Mouse (Mus musculus) lung, adult 2 months (tissue): Measurements from ENCODE around the gene N4bp2l2. TPM values are rescaled to one million over a fixed set of nuclear protein-coding genes. Genes with fewer than 3 reads are reported as not detected.

Source experiments
- DNase-seq: peaks from one replicate; pipeline ENCODE4 v3.0.0; 2022
- H3K4me1 ChIP-seq: fragments of 200-500 bp; 2 replicates; pipeline ENCODE4 v1.6.1; 2011; ENCODE audit warnings: low read length; ENCODE audit not compliant: control insufficient read depth, insufficient read depth
- H3K4me3 ChIP-seq: fragments of 200-500 bp; replicated peaks from 2 replicates; pipeline ENCODE3; 2011; ENCODE audit warnings: low read depth, mild to moderate bottlenecking, control low read depth, low read length; ENCODE audit errors: extremely low read depth
- CTCF ChIP-seq: fragments of 200-500 bp; IDR thresholded peaks from 2 replicates; pipeline ENCODE4 v1.5.1; 2011; ENCODE audit warnings: mild to moderate bottlenecking, low read length, control low read depth; ENCODE audit not compliant: insufficient read depth
- POLR2A ChIP-seq: fragments of 200-500 bp; IDR thresholded peaks from 2 replicates; pipeline ENCODE4 v1.6.1; 2011; ENCODE audit warnings: low read depth, mild to moderate bottlenecking, control low read depth, low read length, borderline replicate concordance; ENCODE audit errors: extremely low read depth
- WGBS: fragments of 180-500 bp; shearing (Covaris S2); methylation state at CpG from one replicate; pipeline ENCODE4 v1.1.7; 2018; 5-methylcytosine and 5-hydroxymethylcytosine counted together
- polyA plus RNA-seq: library from polyadenylated mRNA; depleted of rRNA; stranded (reverse); fragments of >200 nt; gene quantifications from 2 replicates; pipeline ENCODE4 v1.2.3, GENCODE M21; 2012; rRNA removed

N4bp2l2 gene
- polyA plus RNA-seq, 1 experiment, result 6.3 TPM

GRCm38 (mm10) chr5:150566971-150567370 is 99.0 kb downstream of the N4bp2l2 start:
- H3K4me1 ChIP-seq, result no peaks in the 10 kb centered on the region
- 78% methylated on average over 5 of the region's 5 CpGs for WGBS
- H3K4me3 ChIP-seq, result no peak overlapping the region
- TF ChIP-seq POLR2A, result no peak
- DNase-seq, result peak; percentile 23

GRCm38 (mm10) chr5:150566226-150566625 is 99.8 kb downstream of the N4bp2l2 start:
- WGBS, result 41% methylated on average over 3 of the region's 3 CpGs
- DNase-seq, result no peak
- H3K4me1 ChIP-seq, result no peaks in the 10 kb centered on the region
- no peak for TF ChIP-seq CTCF
- TF ChIP-seq POLR2A, result no peak
- H3K4me3 ChIP-seq, result no peak overlapping the region

DNA sequence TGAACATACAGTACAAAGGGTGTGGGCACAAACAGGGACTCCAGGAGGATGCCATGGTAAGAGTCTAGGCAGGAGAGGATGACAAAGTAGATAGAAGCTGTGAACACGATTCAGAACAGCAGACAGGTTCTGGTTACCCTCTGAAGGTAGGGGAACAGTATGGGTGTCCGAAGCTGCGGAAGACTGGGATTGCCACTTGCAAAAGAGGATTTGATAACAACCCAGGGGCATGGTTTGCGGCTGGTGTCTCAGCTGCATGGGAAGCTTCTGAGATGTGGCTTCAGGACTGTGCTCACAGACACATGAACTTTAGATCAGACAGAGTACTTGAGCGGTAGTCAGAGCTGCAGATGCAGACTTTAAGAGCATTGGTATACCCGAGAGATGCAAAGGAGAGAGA is 101.6 kb downstream of the N4bp2l2 start:
- 93% methylated on average over 6 of the region's 6 CpGs for WGBS
- Histone ChIP-seq H3K4me3 (no peak overlapping the region), H3K4me1 (no peaks in the 10 kb centered on the region)
- no peak for DNase-seq
- TF ChIP-seq CTCF (no peak), POLR2A (no peak)

- no peak overlapping the region for H3K4me3 ChIP-seq
- no peaks in the 10 kb centered on the region for H3K4me1 ChIP-seq
- no peak for TF ChIP-seq POLR2A
- no peak for TF ChIP-seq CTCF
- DNase-seq, result no peak
- 85% methylated on average over 5 of the region's 5 CpGs for WGBS
Observed at GRCm38 (mm10) chr5:150561783-150562182, 104.2 kb downstream of the N4bp2l2 start.

DNA sequence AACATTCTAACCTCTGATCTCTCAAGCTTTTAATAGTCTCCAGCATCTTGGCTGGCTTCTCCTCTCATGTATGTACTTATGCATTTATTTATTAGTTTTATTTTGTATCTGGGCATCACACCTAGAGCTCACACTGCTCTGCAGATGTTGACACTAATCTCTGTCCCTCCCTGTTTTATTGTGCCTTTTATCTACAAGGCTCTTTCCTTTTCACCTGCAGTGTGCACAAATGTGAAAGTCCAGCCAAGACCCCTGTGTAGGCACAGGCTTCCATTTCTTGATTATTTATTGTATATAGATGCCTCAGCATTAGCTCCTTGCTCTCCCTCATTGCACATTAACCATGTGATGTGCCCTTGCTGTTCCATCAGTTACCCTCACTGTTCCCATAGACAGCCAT is 104.6 kb downstream of the N4bp2l2 start:
- Histone ChIP-seq H3K4me1 (no peaks in the 10 kb centered on the region), H3K4me3 (no peak overlapping the region)
- no peak for DNase-seq
- TF ChIP-seq CTCF (no peak), POLR2A (no peak)

DNA sequence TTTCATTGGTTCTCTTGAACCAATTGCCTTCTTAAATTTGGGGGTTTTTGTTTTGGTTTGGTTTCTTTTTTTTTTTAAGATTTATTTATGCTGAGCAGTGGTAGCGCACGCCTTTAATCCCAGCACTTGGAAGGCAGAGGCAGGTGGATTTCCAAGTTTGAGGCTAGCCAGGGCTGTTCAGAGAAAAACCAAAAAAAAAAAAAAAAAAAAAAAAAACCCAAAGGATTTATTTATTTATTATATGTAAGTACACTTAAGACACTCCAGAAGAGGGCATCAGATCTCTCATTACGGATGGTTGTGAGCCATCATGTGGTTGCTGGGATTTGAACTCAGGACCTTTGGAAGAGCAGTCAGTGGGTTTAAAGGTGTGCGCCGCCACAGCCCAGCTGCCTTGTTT is 105.1 kb downstream of the N4bp2l2 start:
- no peak for DNase-seq
- no peaks in the 10 kb centered on the region for H3K4me1 ChIP-seq
- WGBS, result 93% methylated on average over 5 of the region's 5 CpGs
- no peak overlapping the region for H3K4me3 ChIP-seq
- TF ChIP-seq CTCF (no peak), POLR2A (no peak)

DNA sequence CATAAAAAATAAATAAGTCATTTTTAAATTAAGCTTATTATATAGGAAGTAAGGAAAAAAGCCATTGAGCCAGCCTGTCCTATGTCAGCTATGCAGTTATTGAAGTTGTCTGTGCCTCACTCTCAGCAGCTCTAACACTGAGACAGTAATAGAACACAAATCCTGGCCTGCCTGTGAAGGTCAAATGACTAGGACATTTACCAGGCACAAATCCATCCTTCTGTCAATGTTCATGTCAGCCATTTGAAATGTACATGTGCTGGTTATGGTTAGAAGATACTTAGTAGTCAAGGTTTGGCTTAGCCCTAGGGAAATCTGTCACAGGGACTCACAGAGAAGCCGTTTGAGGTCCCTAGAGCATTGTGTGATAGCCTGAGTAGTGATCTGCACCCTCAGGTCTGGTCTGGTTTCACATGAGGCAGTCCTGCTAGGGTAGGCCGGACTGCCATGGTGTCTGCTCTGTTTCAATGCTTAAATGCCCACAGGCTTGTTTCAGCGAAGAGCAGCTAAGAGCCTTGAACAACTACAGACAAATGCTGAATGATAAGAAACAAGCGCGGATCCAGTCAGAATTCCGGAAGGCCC is 106.4 kb downstream of the N4bp2l2 start:
- DNase-seq, result no peak
- WGBS, result 94% methylated on average over 6 of the region's 6 CpGs
- H3K4me3 ChIP-seq, result no peak overlapping the region

More for the DNA sequence above, 106.4 kb downstream of the N4bp2l2 start:
- H3K4me1 ChIP-seq, result no peaks in the 10 kb centered on the region
- TF ChIP-seq CTCF, result no peak
- no peak for TF ChIP-seq POLR2A

Other genes starting within 250 kb of the N4bp2l2 start
- not detected in 2 replicates for gene Zar1l, start 148.0 kb downstream of the N4bp2l2 start, polyA plus RNA-seq
- gene Brca2, start 143.6 kb downstream of the N4bp2l2 start, polyA plus RNA-seq, result 0.94 and 1.8 TPM in 2 replicates
- gene N4bp2l1, start 69.0 kb downstream of the N4bp2l2 start, polyA plus RNA-seq, result 11.6 and 14.9 TPM in 2 replicates
- 4.0 and 8.0 TPM in 2 replicates for gene Pds5b, start 7.6 kb upstream of the N4bp2l2 start, polyA plus RNA-seq